Mouse (Mus musculus) layer of hippocampus, postnatal 36 days (tissue): ENCODE data around the gene Zbtb42. TPM values are rescaled to one million over a fixed set of nuclear protein-coding genes. Genes with fewer than 3 reads are reported as not detected.

ENCODE experiments used
- microRNA-seq, 2 experiments: library from miRNA; unstranded; fragments of <30 nt; microRNA quantifications; one replicate each; pipeline ENCODE4 v1.2.0; 2021
- total RNA-seq, 2 experiments: library from RNA; stranded (reverse); gene quantifications; 2 replicates each; pipeline ENCODE4 v1.2.3; 2021

Gene Zbtb42
- total RNA-seq, 2 experiments from 2014 or later: 0.37 to 0.38 TPM

Small RNA genes within 50 kb of the gene (microRNA-seq; reads per million reads assigned to microRNA genes)
- gene Mir6939: 0.63 to 4.2 reads per million in 2 experiments

Other genes starting within 250 kb of the Zbtb42 start
- under 1 TPM in 1 of 2 experiments, not detected in 1; 0.20 TPM for gene A530016L24Rik, start 189.4 kb upstream of the Zbtb42 start, total RNA-seq
- gene Tmem179, start 162.1 kb upstream of the Zbtb42 start, total RNA-seq: 100 to 1,000 TPM; 112 to 121 TPM
- 100 to 1,000 TPM; 127 to 142 TPM for gene Inf2, start 90.0 kb upstream of the Zbtb42 start, total RNA-seq
- 10 to 100 TPM; 11.9 to 12.6 TPM for gene Adssl1, start 58.8 kb upstream of the Zbtb42 start, total RNA-seq
- 10 to 100 TPM; 20.2 to 24.0 TPM for gene Siva1, start 34.1 kb upstream of the Zbtb42 start, total RNA-seq
- 100 to 1,000 TPM; 145 to 156 TPM for gene Akt1, start 3.9 kb upstream of the Zbtb42 start, total RNA-seq
- 100 to 1,000 TPM; 171 to 189 TPM for gene Cep170b, start 41.6 kb downstream of the Zbtb42 start, total RNA-seq
- gene Pld4, start 81.8 kb downstream of the Zbtb42 start, total RNA-seq: 1 to 10 TPM; 8.7 to 9.4 TPM
- gene Ahnak2, start 123.8 kb downstream of the Zbtb42 start, total RNA-seq: 1 to 10 TPM; 2.8 to 2.9 TPM
- 10 to 100 TPM; 12.3 to 12.4 TPM for gene Clba1, start 130.1 kb downstream of the Zbtb42 start, total RNA-seq
- gene Cdca4, start 150.6 kb downstream of the Zbtb42 start, total RNA-seq: 1 to 10 TPM; 7.8 to 8.1 TPM
- not detected for gene Gpr132, start 189.4 kb downstream of the Zbtb42 start, total RNA-seq